Comparison of ENCODE assay signal across 8 mouse cellular contexts in genomic region chr6:121272075-121272800, GRCm38 (mm10). TPM values are rescaled to one million over a fixed set of nuclear protein-coding genes. Genes with fewer than 3 reads are reported as not detected.
DNase-seq lines count a peak whose midpoint lies in the region; ATAC-seq lines count a peak whose summit lies in the region.

No protein-coding gene starts in this region.

- peak overlapping the region; percentile 78 for H3K27ac ChIP-seq in hindbrain, embryonic 14.5 days

- peak; percentile 95 for ATAC-seq in hindbrain, embryonic 14.5 days (ENCODE audit: low FRiP score)

- H3K4me1 ChIP-seq in hindbrain, embryonic 14.5 days (replicated peaks; ENCODE audit: control insufficient read depth, insufficient read depth, low read length): no peaks in the 10 kb centered on the region

- peak; percentile 81 for DNase-seq in R1 (ENCODE audit: low read depth, low spot score)
- peak; percentile 85 to 90 for DNase-seq in cerebellum, postnatal 10 days
- DNase-seq in frontal cortex, postnatal 14 days (ENCODE audit: low spot score in 2 of 2): peak; percentile 66 to 80
- peak; percentile 94 for DNase-seq in hindbrain, embryonic 14.5 days (ENCODE audit: low spot score)
- peak; percentile 64 to 79 for DNase-seq in layer of hippocampus, postnatal 36 days
- DNase-seq in lung, postnatal 36 days: peak; percentile 92
- DNase-seq in retina, postnatal 1 day: peak; percentile 90
- DNase-seq in urinary bladder, postnatal 25 days (ENCODE audit: low spot score): peak; percentile 64

- peak overlapping the region; percentile 29 for H3K4me3 ChIP-seq in hindbrain, embryonic 14.5 days (replicated peaks; ENCODE audit: low read length)

- peak overlapping the region; percentile 55 for H3K4me2 ChIP-seq in hindbrain, embryonic 14.5 days (replicated peaks)

- H3K36me3 ChIP-seq in hindbrain, embryonic 14.5 days (replicated peaks; ENCODE audit: control insufficient read depth, insufficient read depth): no peaks in the 10 kb centered on the region

- H3K9ac ChIP-seq in hindbrain, embryonic 14.5 days: peak overlapping the region; percentile 22; the same call in 1 of the 2 replicates

- WGBS in hindbrain, embryonic 14.5 days: 18% methylated on average over 17 of the region's 17 CpGs

- no peaks in the 10 kb centered on the region for H3K27me3 ChIP-seq in hindbrain, embryonic 14.5 days (ENCODE audit: control insufficient read depth, insufficient read depth, low read length)

- H3K9me3 ChIP-seq in hindbrain, embryonic 14.5 days (ENCODE audit: control insufficient read depth, low read length): no peaks in the 10 kb centered on the region

RNA-seq across cellular contexts. Expression of gene Usp18, which starts 26.5 kb away (rescaled TPM):
- 0.59 and 2.2 TPM in 2 replicates for polyA plus RNA-seq in hindbrain, embryonic 14.5 days (2014; fragmentation: Nextera tagmentation; extraction: Ambion mirVana)
- total RNA-seq in layer of hippocampus, postnatal 36 days (2021): under 1 TPM; 0.20 to 0.47 TPM

RNA-seq across cellular contexts. Expression of gene Slc6a13, which starts 27.8 kb away (rescaled TPM):
- polyA plus RNA-seq in hindbrain, embryonic 14.5 days (2014; fragmentation: Nextera tagmentation; extraction: Ambion mirVana): 49.6 and 51.1 TPM in 2 replicates
- 10 to 100 TPM in 1 of 2 experiments, 1 to 10 TPM in 1; 8.4 to 11.5 TPM for total RNA-seq in layer of hippocampus, postnatal 36 days (2021)

Comparison
In these comparisons a context has a peak if more than half of its experiments do, and no peak if none do; other contexts are left out.
1. Peak in every context shown above with its lines: DNase-seq, ATAC-seq, H3K4me3 ChIP-seq and H3K27ac ChIP-seq.